Mouse (Mus musculus): ENCODE results near the gene Fam205a1.

DNA sequence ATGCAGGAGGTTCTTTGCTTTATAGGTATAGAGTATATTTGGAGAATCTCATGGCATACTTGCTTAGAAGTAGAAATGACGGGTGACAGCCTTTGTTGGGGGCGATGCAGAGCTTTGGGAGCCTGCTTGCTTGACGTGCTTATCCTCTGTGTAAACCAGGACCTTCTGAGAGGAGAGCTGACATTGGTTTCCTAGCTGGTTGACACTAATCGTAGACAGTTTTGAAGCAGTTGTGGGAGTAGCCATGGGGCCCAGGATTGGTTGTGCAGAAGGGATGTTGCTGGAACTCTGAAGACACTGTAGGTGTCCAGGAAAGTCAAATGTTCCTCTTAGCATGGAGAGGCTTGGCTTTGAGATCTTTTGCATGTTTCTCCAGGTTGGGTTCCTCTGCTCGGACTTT, 14.5 kb upstream of the Fam205a1 start:
- no peak for TF ChIP-seq CTCF (IDR thresholded peaks at IDR 0.05; ENCODE audit: extremely low read depth, insufficient read depth, insufficient read length, insufficient replicate concordance)
- TF ChIP-seq POLR2A (IDR thresholded peaks at IDR 0.05; ENCODE audit: low read depth, low read length): no peak

Measured in spleen, adult 2 months (tissue).